ENCODE assay signal across 8 mouse cellular contexts in genomic region chr9:106789363-106789762, GRCm38 (mm10). TPM values are rescaled to one million over a fixed set of nuclear protein-coding genes. Genes with fewer than 3 reads are reported as not detected.
DNase-seq lines count a peak whose midpoint lies in the region; ATAC-seq lines count a peak whose summit lies in the region.

No protein-coding gene starts in this region.

- DNase-seq in heart, postnatal 4 days, result no peak
- no peak for DNase-seq in frontal cortex, postnatal 14 days (ENCODE audit: low spot score in 2 of 2)
- no peak for DNase-seq in testis, postnatal 10 days (ENCODE audit: low spot score)
- no peak for DNase-seq in adrenal gland, adult 2 months

- no peaks in the 10 kb centered on the region for H3K36me3 ChIP-seq in heart, embryonic 13.5 days
- H3K36me3 ChIP-seq in hindbrain, embryonic 15.5 days, result no peaks in the 10 kb centered on the region
- H3K36me3 ChIP-seq in midbrain, embryonic 13.5 days, result no peaks in the 10 kb centered on the region

- no peaks in the 10 kb centered on the region for H3K9me3 ChIP-seq in heart, embryonic 13.5 days
- H3K9me3 ChIP-seq in hindbrain, embryonic 15.5 days, result no peaks in the 10 kb centered on the region
- H3K9me3 ChIP-seq in midbrain, embryonic 13.5 days, result no peaks in the 10 kb centered on the region

- peak overlapping the region; percentile 88; the same call in 1 of the 2 replicates for H3K27ac ChIP-seq in heart, embryonic 13.5 days (replicated peaks)
- H3K27ac ChIP-seq in brown adipose tissue, adult 24 weeks (replicated peaks; ENCODE audit: low read depth, low read length), result peak overlapping the region; percentile 40
- H3K27ac ChIP-seq in hindbrain, embryonic 15.5 days (replicated peaks), result peak overlapping the region; percentile 84
- peak overlapping the region; percentile 87; the same call in 1 of the 2 replicates for H3K27ac ChIP-seq in midbrain, embryonic 13.5 days

- H3K27me3 ChIP-seq in heart, embryonic 13.5 days (replicated peaks), result 0 out of 2 replicates have a peak, but pooled peaks cover 3% of the 10 kb centered on the region
- H3K27me3 ChIP-seq in hindbrain, embryonic 15.5 days, result no peaks in the 10 kb centered on the region
- no peaks in the 10 kb centered on the region for H3K27me3 ChIP-seq in midbrain, embryonic 13.5 days

- H3K9ac ChIP-seq in heart, embryonic 13.5 days, result peak overlapping the region; percentile 98
- H3K9ac ChIP-seq in hindbrain, embryonic 15.5 days, result peak overlapping the region; percentile 99
- H3K9ac ChIP-seq in midbrain, embryonic 13.5 days (replicated peaks), result peak overlapping the region; percentile 98

- no peak for ATAC-seq in heart, embryonic 13.5 days (ENCODE audit: extremely low read depth, insufficient number of reproducible peaks, low FRiP score, low TSS enrichment)
- ATAC-seq in hindbrain, embryonic 15.5 days (ENCODE audit: low FRiP score, low read depth), result peak; percentile 31; the same call in 1 of the 2 replicates
- no peak; the same call in 1 of the 2 replicates for ATAC-seq in midbrain, embryonic 13.5 days

- 11% methylated on average over 10 of the region's 10 CpGs for WGBS in heart, embryonic 13.5 days
- 18% methylated on average over 10 of the region's 10 CpGs for WGBS in hindbrain, embryonic 15.5 days
- WGBS in midbrain, embryonic 13.5 days, result 20% methylated on average over 10 of the region's 10 CpGs

- H3K4me1 ChIP-seq in heart, embryonic 13.5 days, result peaks cover 16% of the 10 kb centered on the region
- peaks cover 9% of the 10 kb centered on the region; the same call in 1 of the 2 replicates for H3K4me1 ChIP-seq in brown adipose tissue, adult 24 weeks (ENCODE audit: control insufficient read depth, insufficient read depth, insufficient read length, low read length)
- peaks cover 24% of the 10 kb centered on the region for H3K4me1 ChIP-seq in hindbrain, embryonic 15.5 days (replicated peaks)
- peaks cover 24% of the 10 kb centered on the region for H3K4me1 ChIP-seq in midbrain, embryonic 13.5 days (replicated peaks)

- H3K4me3 ChIP-seq in heart, embryonic 13.5 days, result peak overlapping the region; percentile 93
- H3K4me3 ChIP-seq in brown adipose tissue, adult 24 weeks (ENCODE audit: insufficient read depth, low read depth, low read length), result peak overlapping the region; percentile 98
- H3K4me3 ChIP-seq in hindbrain, embryonic 15.5 days, result peak overlapping the region; percentile 94
- peak overlapping the region; percentile 92 for H3K4me3 ChIP-seq in midbrain, embryonic 13.5 days (replicated peaks)

- peak overlapping the region; percentile 83 for H3K4me2 ChIP-seq in heart, embryonic 13.5 days
- peak overlapping the region; percentile 67 for H3K4me2 ChIP-seq in hindbrain, embryonic 15.5 days
- peak overlapping the region; percentile 88 for H3K4me2 ChIP-seq in midbrain, embryonic 13.5 days (replicated peaks)

RNA-seq across cellular contexts. Expression of gene Rad54l2, which starts 0.4 kb away (rescaled TPM):
- polyA plus RNA-seq in heart, embryonic 13.5 days (2015; fragmentation: Nextera tagmentation; extraction: Ambion mirVana), result 4.1 and 4.2 TPM in 2 replicates
- total RNA-seq in heart, postnatal 4 days (2021), result 10 to 100 TPM; 17.8 to 18.2 TPM
- 4.6 and 7.1 TPM in 2 replicates for polyA plus RNA-seq in brown adipose tissue, adult 24 weeks (2012; ENCODE audit: insufficient read depth, insufficient read length, missing spikeins)
- polyA plus RNA-seq in hindbrain, embryonic 15.5 days (2015; fragmentation: Nextera tagmentation; extraction: Ambion mirVana), result 6.1 and 7.4 TPM in 2 replicates
- polyA plus RNA-seq in midbrain, embryonic 13.5 days (2015; fragmentation: Nextera tagmentation; extraction: Ambion mirVana), result 8.6 and 10.5 TPM in 2 replicates
- 10 to 100 TPM; 13.2 to 24.8 TPM for total RNA-seq in adrenal gland, adult 2 months (2021)
- polyA plus RNA-seq in adrenal gland, adult 2 months (2012; rRNA removed), result 44.6 and 68.0 TPM in 2 replicates

RNA-seq across cellular contexts. Expression of gene Dcaf1, which starts 32.3 kb away (rescaled TPM):
- 12.8 and 15.6 TPM in 2 replicates for polyA plus RNA-seq in heart, embryonic 13.5 days (2015; fragmentation: Nextera tagmentation; extraction: Ambion mirVana)
- 10 to 100 TPM; 28.8 to 29.5 TPM for total RNA-seq in heart, postnatal 4 days (2021)
- 16.1 and 17.6 TPM in 2 replicates for polyA plus RNA-seq in brown adipose tissue, adult 24 weeks (2012; ENCODE audit: insufficient read depth, insufficient read length, missing spikeins)
- 18.2 and 19.2 TPM in 2 replicates for polyA plus RNA-seq in hindbrain, embryonic 15.5 days (2015; fragmentation: Nextera tagmentation; extraction: Ambion mirVana)
- 19.7 and 22.0 TPM in 2 replicates for polyA plus RNA-seq in midbrain, embryonic 13.5 days (2015; fragmentation: Nextera tagmentation; extraction: Ambion mirVana)
- total RNA-seq in adrenal gland, adult 2 months (2021), result 10 to 100 TPM; 29.9 to 36.4 TPM
- 8.9 and 9.7 TPM in 2 replicates for polyA plus RNA-seq in adrenal gland, adult 2 months (2012; rRNA removed)
